Mouse (Mus musculus) adrenal gland, postnatal 4 days (tissue): ENCODE data around the gene Tarbp2. TPM values are rescaled to one million over a fixed set of nuclear protein-coding genes. Genes with fewer than 3 reads are reported as not detected.

Experiments used
- total RNA-seq, 2 experiments: library from RNA; stranded (reverse); gene quantifications; 2 replicates each; pipeline ENCODE4 v1.2.3; 2021

Tarbp2 gene
- total RNA-seq, 2 experiments from 2014 or later, result 52.8 to 53.2 TPM

Other genes starting within 250 kb of the Tarbp2 start
- gene Gm9918, start 247.6 kb upstream of the Tarbp2 start, total RNA-seq, result under 1 TPM; 0.17 to 0.31 TPM
- gene Mfsd5, start 238.7 kb upstream of the Tarbp2 start, total RNA-seq, result 10 to 100 TPM; 34.4 to 36.7 TPM
- 10 to 100 TPM; 16.5 to 24.5 TPM for gene Espl1, start 221.9 kb upstream of the Tarbp2 start, total RNA-seq
- gene Pfdn5, start 192.1 kb upstream of the Tarbp2 start, total RNA-seq, result 100 to 1,000 TPM; 443 to 452 TPM
- 10 to 100 TPM; 86.3 to 96.7 TPM for gene Myg1, start 186.5 kb upstream of the Tarbp2 start, total RNA-seq
- gene Aaas, start 167.4 kb upstream of the Tarbp2 start, total RNA-seq, result 10 to 100 TPM; 32.3 to 39.0 TPM
- under 1 TPM; 0.31 to 0.48 TPM for gene Sp7, start 151.0 kb upstream of the Tarbp2 start, total RNA-seq
- gene Sp1, start 112.0 kb upstream of the Tarbp2 start, total RNA-seq, result 100 to 1,000 TPM; 101 to 110 TPM
- 1 to 10 TPM; 2.8 to 3.1 TPM for gene Amhr2, start 72.8 kb upstream of the Tarbp2 start, total RNA-seq
- gene Prr13, start 59.2 kb upstream of the Tarbp2 start, total RNA-seq, result 10 to 100 TPM; 63.2 to 81.5 TPM
- 100 to 1,000 TPM; 925 to 956 TPM for gene Pcbp2, start 47.7 kb upstream of the Tarbp2 start, total RNA-seq
- gene Gm10337, start 14.5 kb upstream of the Tarbp2 start, total RNA-seq, result 1 to 10 TPM in 1 of 2 experiments, not detected in 1; 4.3 TPM
- gene Map3k12, start 1.1 kb upstream of the Tarbp2 start, total RNA-seq, result 10 to 100 TPM; 13.2 to 13.4 TPM
- 1 to 10 TPM; 5.9 to 8.6 TPM for gene Npff, start 6.8 kb downstream of the Tarbp2 start, total RNA-seq
- 1 to 10 TPM in 1 of 2 experiments, not detected in 1; 1.5 TPM for gene Gm28047, start 106.9 kb downstream of the Tarbp2 start, total RNA-seq
- 10 to 100 TPM; 81.4 to 87.1 TPM for gene Atf7, start 107.3 kb downstream of the Tarbp2 start, total RNA-seq
- 10 to 100 TPM; 18.1 to 18.2 TPM for gene Atp5g2, start 154.2 kb downstream of the Tarbp2 start, total RNA-seq
- gene Calcoco1, start 204.0 kb downstream of the Tarbp2 start, total RNA-seq, result 100 to 1,000 TPM; 118 to 120 TPM